Mouse (Mus musculus) kidney, postnatal 10 days (tissue): Measurements from ENCODE around the gene Rsph3b.

Experiments
- DNase-seq: peaks from one replicate; pipeline ENCODE4 v3.0.0; 2021; ENCODE audit warnings: mixed read lengths

The Rsph3b gene

GRCm38 (mm10) chr17:6862040-6862780 is 86.3 kb downstream of the Rsph3b start:
- no peak for DNase-seq

GRCm38 (mm10) chr17:6861181-6862039 is 87.1 kb downstream of the Rsph3b start:
- peak; percentile 79 for DNase-seq

- peak; percentile 39 for DNase-seq
These were observed 88.0 kb downstream of the Rsph3b start for GRCm38 (mm10) chr17:6860491-6860897.

- no peak for DNase-seq
These were observed 88.4 kb downstream of the Rsph3b start for GRCm38 (mm10) chr17:6860067-6860466.
